Mouse (Mus musculus) forebrain, postnatal 0 days (tissue): ENCODE results near the gene Cyp2d10. TPM values are rescaled to one million over a fixed set of nuclear protein-coding genes. Genes with fewer than 3 reads are reported as not detected.
"Not testable (repeated sequence)": the region's sequence is repeated elsewhere in the genome, so short reads cannot be mapped to it uniquely, and the experiment has no call there.

Experiments used
- ATAC-seq: fragments of 200-750 bp; cut with Nextera tagmentation; 2 replicates; pipeline ENCODE4 v1.8.0; 2017; ENCODE audit warnings: mild to moderate bottlenecking, moderate library complexity
- DNase-seq: peaks from one replicate; pipeline ENCODE4 v3.0.0-alpha.2; 2015
- H3K27ac ChIP-seq: fragments of 300-500 bp; sonication (generic); 2 replicates; pipeline ENCODE4 v1.5.1; 2014; ENCODE audit warnings: low read depth, mild to moderate bottlenecking, antibody characterized with exemption, low read length, moderate library complexity, mixed read lengths
- H3K27me3 ChIP-seq: fragments of 300-500 bp; sonication (generic); 2 replicates; pipeline ENCODE4 v1.6.1; 2014; ENCODE audit warnings: mild to moderate bottlenecking, low read length, mixed read lengths; ENCODE audit not compliant: insufficient read depth
- H3K36me3 ChIP-seq: fragments of 300-500 bp; sonication (generic); 2 replicates; pipeline ENCODE4 v1.6.1; 2014; ENCODE audit warnings: mild to moderate bottlenecking, moderate library complexity; ENCODE audit not compliant: insufficient read depth
- H3K4me1 ChIP-seq: fragments of 300-500 bp; sonication (generic); 2 replicates; pipeline ENCODE4 v1.6.1; 2014; ENCODE audit warnings: antibody characterized with exemption; ENCODE audit not compliant: insufficient read depth
- H3K4me2 ChIP-seq: fragments of 300-500 bp; sonication (generic); 2 replicates; pipeline ENCODE4 v1.6.1; 2014; ENCODE audit warnings: low read depth, mild to moderate bottlenecking, moderate library complexity
- H3K4me3 ChIP-seq: fragments of 300-500 bp; sonication (generic); 2 replicates; pipeline ENCODE4 v1.5.1; 2014; ENCODE audit warnings: low read depth, low read length, mixed read lengths
- H3K9ac ChIP-seq: fragments of 300-500 bp; sonication (generic); 2 replicates; pipeline ENCODE4 v1.6.1; 2014; ENCODE audit warnings: mild to moderate bottlenecking
- H3K9me3 ChIP-seq: fragments of 300-500 bp; sonication (generic); 2 replicates; pipeline ENCODE4 v1.6.1; 2016; ENCODE audit warnings: low read length
- CTCF ChIP-seq: sonication (generic); IDR thresholded peaks from 2 replicates; pipeline ENCODE4 v1.5.1; 2016; ENCODE audit warnings: antibody characterized with exemption, control low read depth, low read depth
- WGBS: fragments of 180-500 bp; shearing (Covaris S2); extraction: QIAGEN DNeasy Blood & Tissue Kit; methylation state at CpG from one replicate; pipeline ENCODE4 v1.1.7; 2014; 5-methylcytosine and 5-hydroxymethylcytosine counted together
- polyA plus RNA-seq: library from polyadenylated mRNA; unstranded; fragments of >200 nt; fragmentation: Nextera tagmentation; extraction: Ambion mirVana; gene quantifications from 2 replicates; pipeline ENCODE4 v1.2.1, GENCODE M21; 2015
- total RNA-seq: library from RNA; depleted of rRNA; stranded (reverse); fragments of >200 nt; gene quantifications from 2 replicates; pipeline ENCODE4 v1.2.3, GENCODE M21; 2014

The Cyp2d10 gene
- total and polyA plus RNA-seq, 2 experiments from 2014 or later, result not detected

GRCm38 (mm10) chr15:82374437-82374836 is 32.6 kb downstream of the Cyp2d10 start:
- Histone ChIP-seq H3K27ac (no peak overlapping the region), H3K36me3 (no peaks in the 10 kb centered on the region), H3K4me1 (peaks cover 9% of the 10 kb centered on the region; the same call in 1 of the 2 replicates), H3K27me3 (no peaks in the 10 kb centered on the region), H3K9me3 (no peaks in the 10 kb centered on the region), H3K4me2 (no peak overlapping the region), H3K4me3 (no peak overlapping the region), H3K9ac (no peak overlapping the region)
- no peak for TF ChIP-seq CTCF
- DNase-seq, result no peak
- 77% methylated on average over 5 of the region's 5 CpGs for WGBS
- ATAC-seq, result no peak

GRCm38 (mm10) chr15:82372991-82373390 is 34.0 kb downstream of the Cyp2d10 start:
- no peak overlapping the region for H3K4me2 ChIP-seq
- H3K4me1 ChIP-seq, result peaks cover 9% of the 10 kb centered on the region; the same call in 1 of the 2 replicates
- WGBS, result 89% methylated on average over 5 of the region's 5 CpGs
- no peak for TF ChIP-seq CTCF
- no peak overlapping the region for H3K27ac ChIP-seq
- H3K9ac ChIP-seq, result no peak overlapping the region
- DNase-seq (no peak), ATAC-seq (no peak)
- no peaks in the 10 kb centered on the region for H3K9me3 ChIP-seq
- no peaks in the 10 kb centered on the region for H3K27me3 ChIP-seq
- H3K36me3 ChIP-seq, result no peaks in the 10 kb centered on the region
- no peak overlapping the region for H3K4me3 ChIP-seq

GRCm38 (mm10) chr15:82372446-82372845 is 34.5 kb downstream of the Cyp2d10 start:
- DNase-seq (no peak), ATAC-seq (no peak)
- H3K27me3 ChIP-seq, result no peaks in the 10 kb centered on the region
- no peak overlapping the region for H3K4me2 ChIP-seq
- H3K27ac ChIP-seq, result no peak overlapping the region
- no peak overlapping the region for H3K4me3 ChIP-seq
- WGBS, result 90% methylated on average over 6 of the region's 6 CpGs
- H3K4me1 ChIP-seq, result peaks cover 9% of the 10 kb centered on the region; the same call in 1 of the 2 replicates
- H3K9me3 ChIP-seq, result no peaks in the 10 kb centered on the region
- TF ChIP-seq CTCF, result no peak
- H3K9ac ChIP-seq, result no peak overlapping the region
- no peaks in the 10 kb centered on the region for H3K36me3 ChIP-seq

DNA sequence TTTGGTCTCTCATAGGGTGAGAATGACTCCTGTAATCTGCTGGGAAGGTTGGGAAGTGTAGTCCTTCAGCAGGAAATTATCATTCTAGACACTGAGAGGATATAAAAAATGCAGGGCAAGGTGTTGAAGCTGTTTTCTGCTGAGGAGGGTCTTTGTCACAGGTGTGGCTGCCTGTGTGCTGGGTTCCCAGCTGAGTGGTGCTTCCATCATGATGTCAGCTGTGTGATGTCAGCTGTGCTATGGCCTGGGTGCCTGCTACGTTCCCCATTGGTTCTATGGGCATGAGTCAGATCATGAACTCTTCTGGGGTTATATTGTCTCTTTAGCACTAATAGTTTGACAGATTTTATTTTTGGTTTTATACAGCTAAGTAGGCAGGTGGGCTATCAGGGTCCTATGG is 38.1 kb downstream of the Cyp2d10 start:
- ATAC-seq, result no peak
- no peak overlapping the region for H3K4me3 ChIP-seq
- 86% methylated on average over 1 of the region's 1 CpGs for WGBS
- H3K9ac ChIP-seq, result no peak overlapping the region
- no peak overlapping the region for H3K4me2 ChIP-seq
- no peak for TF ChIP-seq CTCF
- H3K27ac ChIP-seq, result no peak overlapping the region
- no peak for DNase-seq
- H3K9me3 ChIP-seq, result no peaks in the 10 kb centered on the region
- no peaks in the 10 kb centered on the region for H3K27me3 ChIP-seq
- no peaks in the 10 kb centered on the region for H3K4me1 ChIP-seq
- H3K36me3 ChIP-seq, result no peaks in the 10 kb centered on the region

GRCm38 (mm10) chr15:82368146-82368545 is 38.8 kb downstream of the Cyp2d10 start:
- WGBS, result 94% methylated on average over 4 of the region's 4 CpGs
- H3K36me3 ChIP-seq, result no peaks in the 10 kb centered on the region
- no peaks in the 10 kb centered on the region for H3K27me3 ChIP-seq
- no peaks in the 10 kb centered on the region for H3K9me3 ChIP-seq
- H3K9ac ChIP-seq, result no peak overlapping the region
- no peaks in the 10 kb centered on the region for H3K4me1 ChIP-seq
- H3K4me3 ChIP-seq, result no peak overlapping the region
- DNase-seq (no peak), ATAC-seq (no peak)
- H3K4me2 ChIP-seq, result no peak overlapping the region
- no peak for TF ChIP-seq CTCF
- H3K27ac ChIP-seq, result no peak overlapping the region

GRCm38 (mm10) chr15:82364561-82364960 is 42.4 kb downstream of the Cyp2d10 start:
- not testable (repeated sequence) for H3K27me3 ChIP-seq, ATAC-seq, H3K9me3 ChIP-seq, H3K27ac ChIP-seq, H3K4me3 ChIP-seq, DNase-seq, H3K36me3 ChIP-seq, H3K4me2 ChIP-seq, H3K9ac ChIP-seq, H3K4me1 ChIP-seq
- WGBS, result 10% methylated on average over 6 of the region's 9 CpGs

DNA sequence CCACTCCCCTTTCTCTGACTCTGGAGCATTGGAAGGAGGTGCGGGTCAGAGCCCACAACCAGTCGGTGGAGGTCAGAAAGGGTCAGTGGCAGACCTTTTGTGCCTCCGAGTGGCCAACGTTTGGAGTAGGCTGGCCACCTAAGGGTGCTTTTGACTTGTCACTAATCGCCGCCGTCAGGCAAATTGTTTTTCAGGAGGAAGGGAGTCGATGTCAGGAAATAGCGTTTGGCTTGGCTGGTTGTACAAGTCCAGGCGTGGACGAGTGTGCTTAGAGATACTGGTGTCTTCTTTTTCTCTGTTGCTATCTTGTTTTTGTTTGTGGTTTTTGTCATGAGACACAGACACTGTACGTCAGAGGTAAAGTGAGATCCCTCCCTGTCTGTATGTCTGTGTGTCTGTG is 43.2 kb downstream of the Cyp2d10 start:
- not testable (repeated sequence) for H3K9me3 ChIP-seq, DNase-seq, H3K36me3 ChIP-seq, H3K9ac ChIP-seq, H3K4me1 ChIP-seq, H3K27me3 ChIP-seq, H3K4me2 ChIP-seq, H3K27ac ChIP-seq, ATAC-seq, H3K4me3 ChIP-seq
- WGBS, result 79% methylated on average over 7 of the region's 12 CpGs

DNA sequence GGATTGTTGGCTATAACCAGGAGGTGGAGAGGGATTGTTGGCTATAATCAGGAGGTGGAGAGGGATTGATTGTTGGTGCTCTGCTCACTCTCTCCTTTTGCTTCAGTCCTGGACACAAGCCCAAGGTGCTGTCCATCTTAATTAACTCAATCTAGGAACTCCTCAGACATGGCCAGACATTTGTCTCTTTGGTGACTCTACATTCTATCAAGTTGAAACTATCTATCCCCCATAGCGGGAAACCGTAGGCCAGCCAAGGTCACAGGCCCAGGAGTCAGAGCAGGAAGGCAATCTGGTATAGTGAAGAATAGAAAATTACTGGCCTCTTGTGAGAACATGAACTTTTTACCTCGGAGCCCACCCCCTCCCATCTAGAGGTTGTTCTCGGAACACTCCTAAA is 44.8 kb downstream of the Cyp2d10 start:
- no peaks in the 10 kb centered on the region for H3K9me3 ChIP-seq
- WGBS, result 86% methylated on average over 3 of the region's 4 CpGs
- no peak overlapping the region for H3K4me2 ChIP-seq
- no peak overlapping the region for H3K9ac ChIP-seq
- no peaks in the 10 kb centered on the region for H3K4me1 ChIP-seq
- no peak overlapping the region for H3K4me3 ChIP-seq
- H3K27ac ChIP-seq, result no peak overlapping the region
- no peaks in the 10 kb centered on the region for H3K27me3 ChIP-seq
- DNase-seq (no peak), ATAC-seq (no peak)
- no peak for TF ChIP-seq CTCF
- no peaks in the 10 kb centered on the region for H3K36me3 ChIP-seq
